Mouse (Mus musculus): ENCODE data around the gene Dgcr8. TPM values are rescaled to one million over a fixed set of nuclear protein-coding genes. Genes with fewer than 3 reads are reported as not detected.

Gene Dgcr8
- polyA plus RNA-seq, 1 experiment from 2014 or later, result 40.8 TPM

GRCm38 (mm10) chr16:18217579-18217978 is 71.5 kb downstream of the Dgcr8 start, which contains the start of gene Ccdc188:
Gene Ccdc188 (plus strand): TSS chr16:18217879.
- Histone ChIP-seq H3K36me3 (ENCODE audit: control insufficient read depth, insufficient read depth) (0 out of 2 replicates have a peak, but pooled peaks cover 2% of the 10 kb centered on the region), H3K4me3 (replicated peaks; ENCODE audit: low read length) (no peak within 1 kb of the TSS), H3K9me3 (ENCODE audit: control insufficient read depth, low read length) (no peaks in the 10 kb centered on the region), H3K4me1 (replicated peaks; ENCODE audit: control insufficient read depth, insufficient read depth, low read length) (peaks cover 26% of the 10 kb centered on the region), H3K27ac (ENCODE audit: low read length) (no peak within 1 kb of the TSS), H3K4me2 (ENCODE audit: low read length) (no peak within 1 kb of the TSS), H3K27me3 (replicated peaks; ENCODE audit: control insufficient read depth, insufficient read depth, low read length) (no peaks in the 10 kb centered on the region), H3K9ac (replicated peaks; ENCODE audit: low read depth, low read length) (no peak within 1 kb of the TSS)
- ATAC-seq, result no peak
- WGBS, result 80% methylated on average over 4 of the region's 4 CpGs

GRCm38 (mm10) chr16:18214858-18215257 is 74.2 kb downstream of the Dgcr8 start:
- no peak overlapping the region; the same call in 1 of the 2 replicates for H3K4me3 ChIP-seq (replicated peaks; ENCODE audit: low read length)
- no peaks in the 10 kb centered on the region for H3K9me3 ChIP-seq (ENCODE audit: control insufficient read depth, low read length)
- no peak for ATAC-seq
- 51% methylated on average over 7 of the region's 7 CpGs for WGBS
- no peaks in the 10 kb centered on the region for H3K36me3 ChIP-seq (ENCODE audit: control insufficient read depth, insufficient read depth)
- no peak overlapping the region; the same call in 1 of the 2 replicates for H3K27ac ChIP-seq (ENCODE audit: low read length)
- no peaks in the 10 kb centered on the region for H3K27me3 ChIP-seq (replicated peaks; ENCODE audit: control insufficient read depth, insufficient read depth, low read length)
- H3K4me1 ChIP-seq (replicated peaks; ENCODE audit: control insufficient read depth, insufficient read depth, low read length), result peaks cover 27% of the 10 kb centered on the region
- H3K9ac ChIP-seq (replicated peaks; ENCODE audit: low read depth, low read length), result no peak overlapping the region
- peak overlapping the region; percentile 18 for H3K4me2 ChIP-seq (ENCODE audit: low read length)

GRCm38 (mm10) chr16:18213689-18214088 is 75.4 kb downstream of the Dgcr8 start:
- WGBS, result 17% methylated on average over 6 of the region's 6 CpGs
- H3K9ac ChIP-seq (replicated peaks; ENCODE audit: low read depth, low read length), result peak overlapping the region; percentile 2; the same call in 1 of the 2 replicates
- H3K4me1 ChIP-seq (replicated peaks; ENCODE audit: control insufficient read depth, insufficient read depth, low read length), result peaks cover 25% of the 10 kb centered on the region
- no peaks in the 10 kb centered on the region for H3K36me3 ChIP-seq (ENCODE audit: control insufficient read depth, insufficient read depth)
- no peak overlapping the region for H3K4me3 ChIP-seq (replicated peaks; ENCODE audit: low read length)
- ATAC-seq, result peak; percentile 88
- peak overlapping the region; percentile 9 for H3K27ac ChIP-seq (ENCODE audit: low read length)
- no peaks in the 10 kb centered on the region for H3K9me3 ChIP-seq (ENCODE audit: control insufficient read depth, low read length)
- 0 out of 2 replicates have a peak overlapping the region, but pooled peaks have one; percentile 18 for H3K4me2 ChIP-seq (ENCODE audit: low read length)
- no peaks in the 10 kb centered on the region for H3K27me3 ChIP-seq (replicated peaks; ENCODE audit: control insufficient read depth, insufficient read depth, low read length)

- H3K4me2 ChIP-seq (ENCODE audit: low read length), result no peak overlapping the region
- H3K4me1 ChIP-seq (replicated peaks; ENCODE audit: control insufficient read depth, insufficient read depth, low read length), result peaks cover 25% of the 10 kb centered on the region
- H3K27me3 ChIP-seq (replicated peaks; ENCODE audit: control insufficient read depth, insufficient read depth, low read length), result no peaks in the 10 kb centered on the region
- no peak overlapping the region for H3K4me3 ChIP-seq (replicated peaks; ENCODE audit: low read length)
- 50% methylated on average over 10 of the region's 10 CpGs for WGBS
- H3K36me3 ChIP-seq (ENCODE audit: control insufficient read depth, insufficient read depth), result no peaks in the 10 kb centered on the region
- H3K9ac ChIP-seq (replicated peaks; ENCODE audit: low read depth, low read length), result 0 out of 2 replicates have a peak overlapping the region, but pooled peaks have one; percentile 20
- peak; percentile 14; the same call in 1 of the 2 replicates for ATAC-seq
- no peak overlapping the region for H3K27ac ChIP-seq (ENCODE audit: low read length)
- H3K9me3 ChIP-seq (ENCODE audit: control insufficient read depth, low read length), result no peaks in the 10 kb centered on the region
These were observed 77.5 kb downstream of the Dgcr8 start for GRCm38 (mm10) chr16:18211417-18212171.

GRCm38 (mm10) chr16:18210701-18211416 is 78.2 kb downstream of the Dgcr8 start:
- H3K9me3 ChIP-seq (ENCODE audit: control insufficient read depth, low read length), result no peaks in the 10 kb centered on the region
- H3K4me3 ChIP-seq (replicated peaks; ENCODE audit: low read length), result no peak overlapping the region
- 0 out of 2 replicates have a peak overlapping the region, but pooled peaks have one; percentile 20 for H3K9ac ChIP-seq (replicated peaks; ENCODE audit: low read depth, low read length)
- H3K27me3 ChIP-seq (replicated peaks; ENCODE audit: control insufficient read depth, insufficient read depth, low read length), result no peaks in the 10 kb centered on the region
- H3K27ac ChIP-seq (ENCODE audit: low read length), result no peak overlapping the region
- H3K4me1 ChIP-seq (replicated peaks; ENCODE audit: control insufficient read depth, insufficient read depth, low read length), result peaks cover 25% of the 10 kb centered on the region
- H3K36me3 ChIP-seq (ENCODE audit: control insufficient read depth, insufficient read depth), result no peaks in the 10 kb centered on the region
- H3K4me2 ChIP-seq (ENCODE audit: low read length), result no peak overlapping the region
- WGBS, result 24% methylated on average over 7 of the region's 8 CpGs
- no peak for ATAC-seq

MicroRNAs within 50 kb of the gene (microRNA counts, 519-probe panel; counts per million panel counts)
- microRNA mmu-miR-1306, result 2,298 counts per million, percentile 51 among the panel's probes with 10 or more counts
- microRNA mmu-miR-185, result 2,838 counts per million, percentile 73 among the panel's probes with 10 or more counts

Small RNA genes within 50 kb of the gene (microRNA-seq; reads per million reads assigned to microRNA genes)
- gene Gm24572 (0.62 reads per million), gene Mir1306 (241 reads per million, percentile 66 among the genes with 10 or more reads in this experiment), gene Mir185 (612 reads per million, percentile 74 among the genes with 10 or more reads in this experiment)

Other genes with a start within 250 kb of the Dgcr8 start
- 145 and 156 TPM in 2 replicates for gene Dgcr6, start 236.4 kb downstream of the Dgcr8 start, polyA plus RNA-seq (2015; fragmentation: Nextera tagmentation; extraction: Ambion mirVana)
- gene Prodh, start 199.0 kb downstream of the Dgcr8 start, polyA plus RNA-seq (2015; fragmentation: Nextera tagmentation; extraction: Ambion mirVana), result 4.1 and 4.2 TPM in 2 replicates
- 21.7 and 24.4 TPM in 2 replicates for gene Rtn4r, start 161.6 kb downstream of the Dgcr8 start, polyA plus RNA-seq (2015; fragmentation: Nextera tagmentation; extraction: Ambion mirVana)
- gene Ccdc188, start 71.4 kb downstream of the Dgcr8 start, polyA plus RNA-seq (2015; fragmentation: Nextera tagmentation; extraction: Ambion mirVana), result 0.19 TPM in 1 of 2 replicates, not detected in the other
- 15.1 and 17.4 TPM in 2 replicates for gene Zdhhc8, start 54.1 kb downstream of the Dgcr8 start, polyA plus RNA-seq (2015; fragmentation: Nextera tagmentation; extraction: Ambion mirVana)
- gene Trmt2a, start 40.6 kb downstream of the Dgcr8 start, polyA plus RNA-seq (2015; fragmentation: Nextera tagmentation; extraction: Ambion mirVana), result 118 and 139 TPM in 2 replicates
- 370 and 388 TPM in 2 replicates for gene Ranbp1, start 40.5 kb downstream of the Dgcr8 start, polyA plus RNA-seq (2015; fragmentation: Nextera tagmentation; extraction: Ambion mirVana)
- gene Gm49776, start 30.9 kb downstream of the Dgcr8 start, polyA plus RNA-seq (2015; fragmentation: Nextera tagmentation; extraction: Ambion mirVana), result 2.0 TPM in 1 of 2 replicates, not detected in the other
- gene Tango2, start 58.9 kb upstream of the Dgcr8 start, polyA plus RNA-seq (2015; fragmentation: Nextera tagmentation; extraction: Ambion mirVana), result 74.9 and 86.8 TPM in 2 replicates
- gene Arvcf, start 58.9 kb upstream of the Dgcr8 start, polyA plus RNA-seq (2015; fragmentation: Nextera tagmentation; extraction: Ambion mirVana), result 58.6 and 67.8 TPM in 2 replicates
- 24.0 and 27.8 TPM in 2 replicates for gene Txnrd2, start 137.1 kb upstream of the Dgcr8 start, polyA plus RNA-seq (2015; fragmentation: Nextera tagmentation; extraction: Ambion mirVana)
- gene Comt, start 137.6 kb upstream of the Dgcr8 start, polyA plus RNA-seq (2015; fragmentation: Nextera tagmentation; extraction: Ambion mirVana), result 88.8 and 98.1 TPM in 2 replicates
- gene Gnb1l, start 209.5 kb upstream of the Dgcr8 start, polyA plus RNA-seq (2015; fragmentation: Nextera tagmentation; extraction: Ambion mirVana), result 14.1 and 14.6 TPM in 2 replicates
- gene Rtl10, start 209.7 kb upstream of the Dgcr8 start, polyA plus RNA-seq (2015; fragmentation: Nextera tagmentation; extraction: Ambion mirVana), result 2.4 and 3.4 TPM in 2 replicates